Mouse (Mus musculus) skeletal muscle tissue, adult 2 months (tissue): ENCODE data around the gene Ctrb1.
"Not testable (repeated sequence)": the region's sequence is repeated elsewhere in the genome, so short reads cannot be mapped to it uniquely, and the experiment has no call there.

Source experiments
- DNase-seq: peaks from one replicate; pipeline ENCODE4 v3.0.0-alpha.2; 2012; ENCODE audit warnings: low read depth, low spot score

The Ctrb1 gene

GRCm38 (mm10) chr8:111681153-111681552, 9.7 kb downstream of the Ctrb1 start:
- DNase-seq = no peak

- DNase-seq = no peak
Measured at GRCm38 (mm10) chr8:111680423-111681028, 10.3 kb downstream of the Ctrb1 start.

- no peak for DNase-seq
Measured at GRCm38 (mm10) chr8:111678848-111679247, 12.0 kb downstream of the Ctrb1 start.

DNA sequence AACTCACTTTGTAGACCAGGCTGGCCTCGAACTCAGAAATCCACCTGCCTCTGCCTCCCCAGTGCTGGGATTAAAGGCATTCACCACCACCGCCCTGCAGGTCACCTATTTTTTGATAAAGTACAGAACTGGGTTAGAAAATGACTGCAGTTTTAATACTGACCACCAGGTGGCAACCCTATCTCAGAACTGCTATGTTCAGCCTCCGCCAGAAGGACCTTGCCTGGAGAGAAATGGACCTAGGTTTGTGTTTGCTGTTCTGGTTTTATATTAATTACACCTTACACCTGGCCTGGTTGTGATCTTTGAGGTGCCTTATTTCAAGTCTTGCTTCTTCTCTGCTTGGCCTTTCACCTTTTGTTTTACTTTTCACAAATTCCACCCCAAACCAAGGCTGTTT, 12.7 kb downstream of the Ctrb1 start:
- peak; percentile 56 for DNase-seq

DNA sequence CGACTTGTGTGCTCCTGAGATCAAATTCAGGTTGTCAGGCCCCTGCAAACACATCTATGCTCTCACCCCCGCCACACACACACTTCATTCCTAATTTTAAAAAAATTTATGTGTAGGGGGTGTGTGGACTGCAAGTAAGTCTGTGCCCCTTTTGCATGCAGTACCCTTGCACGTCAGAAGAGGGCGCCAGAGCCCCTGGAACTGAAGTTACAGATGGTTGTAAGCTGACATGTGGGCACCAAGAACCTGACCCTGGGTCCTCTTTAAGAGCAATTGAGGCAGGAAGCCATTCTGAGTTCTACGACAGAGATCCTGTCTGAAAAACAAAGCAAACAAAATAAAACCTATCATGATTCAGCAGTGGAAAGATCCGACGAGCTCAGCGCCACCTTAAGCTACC, 14.6 kb downstream of the Ctrb1 start:
- no peak for DNase-seq

DNA sequence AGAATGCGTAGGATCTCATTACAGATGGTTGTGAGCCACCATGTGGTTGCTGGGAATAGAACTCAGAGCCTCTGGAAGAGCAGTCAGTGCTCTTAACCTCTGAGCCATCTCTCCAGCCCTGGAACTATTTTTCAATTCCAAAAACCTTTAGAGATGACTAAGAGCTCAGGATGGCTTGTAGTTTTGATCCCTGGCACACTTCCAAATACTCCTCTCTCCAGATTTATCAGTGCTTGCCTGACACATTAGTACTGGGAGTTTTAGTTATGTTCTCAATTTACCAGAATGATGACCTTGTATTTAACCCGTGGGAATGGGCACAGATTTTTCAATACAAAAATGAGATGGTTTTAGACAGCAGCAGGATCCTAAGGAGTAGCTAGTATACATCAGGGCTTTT, 24.1 kb downstream of the Ctrb1 start:
- no peak for DNase-seq

- peak; percentile 58 for DNase-seq
Measured at GRCm38 (mm10) chr8:111662473-111662872, 28.3 kb downstream of the Ctrb1 start.

GRCm38 (mm10) chr8:111658819-111659423, 31.9 kb downstream of the Ctrb1 start:
- peak; percentile 36 for DNase-seq

DNA sequence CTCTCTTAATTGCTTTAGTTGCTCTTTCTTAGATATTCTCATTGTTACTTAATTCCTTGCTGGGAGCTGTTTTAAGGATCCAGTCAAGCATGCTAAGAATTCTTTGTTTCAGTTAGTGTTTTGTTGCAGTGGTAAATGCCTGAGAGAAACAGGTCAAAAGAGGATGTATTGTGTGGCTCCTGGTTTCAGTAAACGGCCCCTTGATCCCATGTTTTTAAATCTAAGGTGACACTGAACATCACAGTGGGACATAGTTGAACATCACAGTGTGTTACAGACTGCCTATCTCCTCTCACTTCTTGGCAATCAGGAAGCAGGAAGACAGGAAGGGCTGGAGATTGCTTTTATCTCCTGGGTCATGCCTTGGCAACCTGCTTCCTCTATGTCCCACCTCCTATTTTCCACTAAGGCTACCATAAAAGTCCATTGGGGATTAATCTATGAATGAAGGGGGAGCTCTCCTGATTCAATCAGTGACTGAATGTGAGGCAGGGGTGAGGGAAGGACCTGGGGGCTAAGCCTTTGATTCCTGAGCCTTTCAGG, 33.4 kb downstream of the Ctrb1 start:
- DNase-seq = no peak

DNA sequence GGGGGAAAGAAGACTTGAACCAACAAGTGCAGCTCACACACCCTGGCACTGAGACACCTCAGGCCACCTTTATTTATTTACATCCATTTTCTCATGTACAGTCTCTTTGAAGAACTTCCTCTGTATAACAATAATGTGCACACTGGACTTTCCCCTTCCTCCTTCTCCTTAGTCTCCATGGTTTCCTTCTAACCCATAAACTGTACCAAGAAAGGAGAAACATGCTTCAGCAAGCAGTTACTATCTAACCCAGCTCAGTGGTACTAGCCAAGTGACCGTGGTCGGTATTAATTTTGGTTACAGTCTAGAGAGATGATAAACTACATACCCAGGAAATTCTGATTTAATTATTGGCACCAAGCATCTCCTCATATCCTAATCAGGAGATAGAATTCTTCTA, 37.3 kb downstream of the Ctrb1 start:
- no peak for DNase-seq

- DNase-seq = no peak
Measured at GRCm38 (mm10) chr8:111650651-111651050, 40.2 kb downstream of the Ctrb1 start.

DNA sequence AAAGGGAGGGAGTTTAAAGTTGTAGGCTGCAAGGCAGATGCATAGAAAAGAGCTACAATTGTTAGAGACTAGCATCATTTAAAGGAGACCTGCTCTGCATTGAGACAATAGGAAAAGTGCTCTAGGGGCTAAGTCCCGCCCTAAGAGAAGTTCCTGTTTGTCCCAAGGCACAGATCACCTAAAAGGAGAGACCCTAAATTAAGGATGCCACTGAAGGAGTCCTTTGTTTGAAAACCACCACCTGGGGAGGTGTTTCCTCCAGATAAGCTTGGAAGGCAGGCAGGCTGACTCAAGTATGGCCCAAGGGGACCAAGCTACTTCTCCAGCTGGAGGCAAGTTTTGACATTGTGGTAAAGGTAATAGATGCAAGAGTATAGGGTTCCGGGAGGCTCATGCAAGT, 42.0 kb downstream of the Ctrb1 start:
- no peak for DNase-seq

DNA sequence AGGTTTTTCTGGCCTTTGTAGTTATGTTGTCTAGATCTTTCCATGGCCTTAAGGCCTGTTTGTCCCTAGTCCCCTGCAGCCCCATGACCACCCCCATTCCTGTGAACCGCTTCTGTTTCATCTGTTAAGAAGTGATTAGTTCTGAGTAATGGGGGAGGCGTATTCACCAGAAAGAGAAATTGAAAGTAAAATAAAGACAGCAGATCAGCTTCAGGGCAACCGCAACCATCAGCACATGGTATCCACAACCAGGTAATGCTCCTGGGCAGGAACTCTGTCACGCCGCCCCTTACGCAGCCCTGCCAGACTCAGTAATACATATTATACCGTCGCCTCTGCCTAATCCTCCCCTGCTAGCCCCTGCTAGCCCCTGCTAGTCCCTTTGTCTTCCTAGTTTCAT, 45.1 kb downstream of the Ctrb1 start:
- no peak for DNase-seq

- not testable (repeated sequence) for DNase-seq
Measured at GRCm38 (mm10) chr8:111644286-111645051, 46.3 kb downstream of the Ctrb1 start.

- DNase-seq = peak; percentile 92
Measured at GRCm38 (mm10) chr8:111643264-111644141, 47.3 kb downstream of the Ctrb1 start, which contains the start of gene Zfp1. TSS of gene Zfp1 (plus strand) at chr8:111643401.

DNA sequence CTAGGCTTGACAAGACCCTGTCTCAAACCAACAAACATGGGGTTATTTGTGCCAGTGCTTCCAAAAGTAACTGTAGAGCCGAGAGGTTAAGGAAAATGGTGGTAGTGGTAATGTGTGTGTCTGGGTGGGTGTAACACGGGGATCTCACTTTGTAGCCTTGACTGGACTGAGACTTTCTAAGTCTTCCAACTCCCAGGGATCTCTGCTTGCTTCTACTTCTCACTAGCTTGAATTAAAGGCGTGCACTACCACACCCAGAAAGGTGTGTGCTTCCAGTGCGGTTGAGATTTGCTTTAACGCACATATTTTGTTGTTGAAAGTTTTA, 47.9 kb downstream of the Ctrb1 start:
- no peak for DNase-seq

DNA sequence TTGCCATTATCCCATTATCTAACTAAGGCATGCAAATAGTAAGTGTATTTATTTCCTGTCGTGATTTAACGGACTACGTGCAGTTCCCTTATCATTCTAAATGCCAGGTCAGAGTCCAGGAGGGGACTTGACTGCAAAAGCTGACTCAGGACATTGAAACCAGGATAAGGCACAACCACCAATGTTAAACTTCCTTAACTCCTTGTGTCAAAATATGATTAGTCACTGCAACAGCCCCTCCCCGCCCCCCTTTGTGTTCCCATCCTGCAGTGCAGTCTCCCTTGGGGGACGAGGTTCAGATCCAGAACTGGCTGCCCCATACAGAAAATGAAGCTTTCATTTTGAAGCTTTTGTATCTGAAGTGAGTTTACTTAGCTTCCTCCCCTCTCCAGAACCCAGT, 48.3 kb downstream of the Ctrb1 start:
- DNase-seq = no peak

DNA sequence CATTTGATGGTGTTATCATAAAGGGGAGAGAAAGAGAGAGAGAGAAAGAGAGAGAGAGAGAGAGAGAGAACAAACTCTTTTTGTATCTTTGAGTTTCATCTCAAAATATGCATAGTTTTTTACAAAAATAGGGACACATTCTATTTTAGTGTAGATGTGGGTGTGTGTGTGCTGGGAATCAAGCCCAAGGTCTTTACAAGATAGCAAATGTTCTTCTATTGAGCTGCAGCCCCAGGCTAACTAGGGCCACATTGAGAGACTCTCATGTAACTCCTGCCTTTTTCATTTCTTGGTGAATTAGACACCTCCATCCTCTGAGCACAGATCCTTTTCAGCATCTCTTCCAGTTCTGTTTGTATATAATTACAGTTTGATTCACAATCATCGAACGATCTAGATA, 49.7 kb downstream of the Ctrb1 start:
- no peak for DNase-seq

DNA sequence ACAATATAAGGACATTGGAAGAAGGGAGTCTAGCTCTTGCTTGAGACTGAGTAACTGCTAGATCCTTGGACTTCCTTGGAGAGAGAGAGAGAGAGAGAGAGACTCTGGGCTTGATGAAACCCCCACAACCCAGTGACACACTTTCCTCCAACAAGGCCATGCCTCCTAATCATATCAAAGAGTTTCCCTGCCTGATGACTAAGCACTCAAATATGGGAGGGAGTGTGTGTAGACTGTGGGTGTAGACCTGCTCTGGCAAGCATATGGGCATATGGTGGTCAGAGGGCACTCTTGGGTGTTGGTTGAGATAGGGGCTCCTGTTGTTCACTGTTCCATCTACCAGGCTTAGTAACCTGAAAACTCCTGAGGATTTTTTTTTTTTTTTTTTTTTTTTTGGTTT, 52.7 kb downstream of the Ctrb1 start:
- no peak for DNase-seq
